Mouse (Mus musculus): ENCODE data around the gene Ugt2b38. TPM values are rescaled to one million over a fixed set of nuclear protein-coding genes. Genes with fewer than 3 reads are reported as not detected.
"Not testable (repeated sequence)": the region's sequence is repeated elsewhere in the genome, so short reads cannot be mapped to it uniquely, and the experiment has no call there.

Ugt2b38 gene
- polyA plus RNA-seq, 1 experiment from 2014 or later: not detected

GRCm38 (mm10) chr5:87373502-87373863, 50.5 kb downstream of the Ugt2b38 start:
- no peak overlapping the region for H3K27ac ChIP-seq

GRCm38 (mm10) chr5:87372788-87373501, 51.1 kb downstream of the Ugt2b38 start:
- not testable (repeated sequence) for H3K9ac ChIP-seq; H3K4me1 ChIP-seq; H3K27me3 ChIP-seq (replicated peaks); H3K4me2 ChIP-seq; H3K4me3 ChIP-seq (replicated peaks); H3K9me3 ChIP-seq; H3K36me3 ChIP-seq
- 41% methylated on average over 4 of the region's 4 CpGs for WGBS
- peak; percentile 88 for ATAC-seq (ENCODE audit: insufficient read depth, low FRiP score, low read depth)
- H3K27ac ChIP-seq: peak overlapping the region; percentile 18; the same call in 1 of the 2 replicates

More at GRCm38 (mm10) chr5:87373502-87373863, 50.5 kb downstream of the Ugt2b38 start:
- H3K27me3 ChIP-seq (replicated peaks): no peaks in the 10 kb centered on the region
- H3K36me3 ChIP-seq: no peaks in the 10 kb centered on the region
- ATAC-seq (ENCODE audit: insufficient read depth, low FRiP score, low read depth): no peak
- no peak overlapping the region for H3K9ac ChIP-seq
- H3K4me1 ChIP-seq: no peaks in the 10 kb centered on the region
- no peak overlapping the region for H3K4me3 ChIP-seq (replicated peaks)
- WGBS: 63% methylated on average over 1 of the region's 1 CpGs
- no peak overlapping the region for H3K4me2 ChIP-seq
- H3K9me3 ChIP-seq: no peaks in the 10 kb centered on the region

Other genes starting within 250 kb of the Ugt2b38 start
- not detected in 2 replicates for gene Ugt2b37, start 169.4 kb downstream of the Ugt2b38 start, polyA plus RNA-seq (2015; fragmentation: Nextera tagmentation; extraction: Ambion mirVana)
- 0.37 and 0.77 TPM in 2 replicates for gene Ugt2a3, start 87.0 kb downstream of the Ugt2b38 start, polyA plus RNA-seq (2015; fragmentation: Nextera tagmentation; extraction: Ambion mirVana)
- gene Ugt2a2, start 58.1 kb upstream of the Ugt2b38 start, polyA plus RNA-seq (2015; fragmentation: Nextera tagmentation; extraction: Ambion mirVana): not detected in 2 replicates
- gene Gm43638, start 62.6 kb upstream of the Ugt2b38 start, polyA plus RNA-seq (2015; fragmentation: Nextera tagmentation; extraction: Ambion mirVana): not detected in 2 replicates
- gene Ugt2a1, start 66.7 kb upstream of the Ugt2b38 start, polyA plus RNA-seq (2015; fragmentation: Nextera tagmentation; extraction: Ambion mirVana): not detected in 2 replicates
- gene Sult1b1, start 114.0 kb upstream of the Ugt2b38 start, polyA plus RNA-seq (2015; fragmentation: Nextera tagmentation; extraction: Ambion mirVana): 17.8 and 19.0 TPM in 2 replicates
- gene Sult1d1, start 144.8 kb upstream of the Ugt2b38 start, polyA plus RNA-seq (2015; fragmentation: Nextera tagmentation; extraction: Ambion mirVana): 30.7 and 39.2 TPM in 2 replicates
- gene Sult1e1, start 167.4 kb upstream of the Ugt2b38 start, polyA plus RNA-seq (2015; fragmentation: Nextera tagmentation; extraction: Ambion mirVana): 0.14 TPM in 1 of 2 replicates, not detected in the other
- gene Csn1s1, start 242.0 kb upstream of the Ugt2b38 start, polyA plus RNA-seq (2015; fragmentation: Nextera tagmentation; extraction: Ambion mirVana): not detected in 2 replicates

Data from stomach, embryonic 15.5 days (tissue).